ENCODE assay signal across 11 mouse cellular contexts in the genomic region with DNA sequence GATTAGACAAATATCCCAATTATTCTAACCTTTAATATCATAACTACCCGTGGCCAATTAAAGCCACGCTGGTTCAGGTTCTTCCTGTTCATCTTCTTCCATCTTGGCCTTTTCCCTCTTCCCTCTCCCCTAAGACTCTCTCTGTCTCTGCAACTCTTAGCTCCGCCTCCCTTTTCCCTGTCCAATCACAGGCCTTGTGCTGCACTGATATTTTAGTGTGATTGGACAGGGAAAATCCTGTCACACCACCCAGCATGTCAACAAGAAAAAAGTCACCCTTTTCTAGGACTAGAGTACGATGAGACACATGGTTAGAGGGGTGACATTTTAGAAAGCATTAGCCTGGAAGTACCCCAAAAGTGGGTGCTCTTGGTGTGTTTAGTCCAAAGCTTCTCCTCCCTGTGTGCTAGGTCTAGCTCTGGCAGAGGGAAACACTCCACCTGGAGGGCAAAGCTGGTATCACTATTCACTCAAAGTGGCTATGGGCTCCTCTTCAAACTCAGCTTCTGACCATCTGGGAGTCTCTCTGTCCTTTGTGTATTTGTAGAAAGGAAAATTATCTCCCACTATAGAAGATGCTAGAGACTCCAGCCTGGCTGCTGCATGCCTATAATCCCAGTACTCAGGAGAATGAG. TPM values are rescaled to one million over a fixed set of nuclear protein-coding genes. Genes with fewer than 3 reads are reported as not detected.
DNase-seq lines count a peak whose midpoint lies in the region; TF ChIP-seq lines count a peak whose summit lies in the region.
"Had no signal": no experiment of that assay in that cellular context is flagged by ENCODE, and none has a peak within 500 bp of the region (broad histone marks: within the 10 kb centered on the region; RNA-seq: fewer than 3 reads in every experiment).

No protein-coding gene starts in this region.

- no peak for TF ChIP-seq POLR2A in lung, adult 2 months (IDR thresholded peaks at IDR 0.05; ENCODE audit: borderline replicate concordance, extremely low read depth, low read depth, low read length)

- WGBS in lung, adult 2 months = 73% methylated on average over 4 of the region's 4 CpGs

- no peak overlapping the region for H3K4me3 ChIP-seq in gastrocnemius, adult 2 months
- no peak overlapping the region for H3K4me3 ChIP-seq in lung, adult 2 months (replicated peaks; ENCODE audit: extremely low read depth, low read depth, low read length)
- H3K4me3 ChIP-seq: forebrain, embryonic 10.5 days; midbrain, embryonic 15.5 days had no signal

- intact Hi-C loops in gastrocnemius, adult 2 months (cut with DNase I) = no loop called here

- H3K4me1 ChIP-seq in lung, adult 2 months (ENCODE audit: control insufficient read depth, insufficient read depth, low read length) = no peaks in the 10 kb centered on the region
- H3K4me1 ChIP-seq: midbrain, embryonic 15.5 days had no signal

- no peak for DNase-seq in gastrocnemius, adult 2 months
- no peak for DNase-seq in gastrocnemius, postnatal 25 days
- DNase-seq in lung, adult 2 months = no peak
- DNase-seq in lung, postnatal 10 days = no peak
- DNase-seq in R1 (ENCODE audit: low read depth, low spot score) = peak; percentile 81
- DNase-seq in kidney, postnatal 4 days = peak; percentile 26 to 41
- no peak for DNase-seq in urinary bladder, adult 2 months (ENCODE audit: low spot score)
- DNase-seq in ovary, postnatal 14 days (ENCODE audit: low spot score) = no peak

- TF ChIP-seq CTCF in gastrocnemius, adult 2 months (IDR thresholded peaks at IDR 0.05) = peak; percentile 39; the same call in 1 of the 2 replicates
- TF ChIP-seq CTCF in lung, adult 2 months (IDR thresholded peaks at IDR 0.05; ENCODE audit: insufficient read depth, low read length) = peak; percentile 21; the same call in 1 of the 2 replicates

- no peak overlapping the region for H3K27ac ChIP-seq in gastrocnemius, adult 2 months
- H3K27ac ChIP-seq: forebrain, embryonic 10.5 days; midbrain, embryonic 15.5 days had no signal

RNA-seq across cellular contexts. Expression of a gene that starts 6.9 kb away (rescaled TPM):
- total RNA-seq in gastrocnemius, adult 2 months (2021) = not detected
- not detected for total RNA-seq in gastrocnemius, postnatal 25 days (2021)
- polyA plus RNA-seq in lung, adult 2 months (2012; rRNA removed) = not detected in 2 replicates
- polyA plus RNA-seq in urinary bladder, adult 2 months (2012; rRNA removed) = not detected in 2 replicates
- polyA plus RNA-seq: forebrain, embryonic 10.5 days; midbrain, embryonic 15.5 days; stomach, embryonic 16.5 days had no signal

RNA-seq across cellular contexts. Expression of a gene that starts 12.2 kb away (rescaled TPM):
- not detected for total RNA-seq in gastrocnemius, adult 2 months (2021)
- total RNA-seq in gastrocnemius, postnatal 25 days (2021) = not detected
- not detected in 2 replicates for polyA plus RNA-seq in lung, adult 2 months (2012; rRNA removed)
- 0.21 TPM in 1 of 2 replicates, not detected in the other for polyA plus RNA-seq in urinary bladder, adult 2 months (2012; rRNA removed)
- polyA plus RNA-seq: forebrain, embryonic 10.5 days; midbrain, embryonic 15.5 days; stomach, embryonic 16.5 days had no signal

RNA-seq across cellular contexts. Expression of a gene that starts 14.5 kb away (rescaled TPM):
- total RNA-seq in gastrocnemius, adult 2 months (2021) = not detected
- not detected for total RNA-seq in gastrocnemius, postnatal 25 days (2021)
- polyA plus RNA-seq in lung, adult 2 months (2012; rRNA removed) = not detected in 2 replicates
- not detected in 2 replicates for polyA plus RNA-seq in urinary bladder, adult 2 months (2012; rRNA removed)
- polyA plus RNA-seq: forebrain, embryonic 10.5 days; midbrain, embryonic 15.5 days; stomach, embryonic 16.5 days had no signal

RNA-seq across cellular contexts. Expression of a gene that starts 17.1 kb away (rescaled TPM):
- total RNA-seq in gastrocnemius, adult 2 months (2021) = not detected
- not detected for total RNA-seq in gastrocnemius, postnatal 25 days (2021)
- polyA plus RNA-seq in lung, adult 2 months (2012; rRNA removed) = not detected in 2 replicates
- not detected in 2 replicates for polyA plus RNA-seq in urinary bladder, adult 2 months (2012; rRNA removed)
- polyA plus RNA-seq: forebrain, embryonic 10.5 days; midbrain, embryonic 15.5 days; stomach, embryonic 16.5 days had no signal

RNA-seq across cellular contexts. Expression of a gene that starts 17.9 kb away (rescaled TPM):
- not detected for total RNA-seq in gastrocnemius, adult 2 months (2021)
- total RNA-seq in gastrocnemius, postnatal 25 days (2021) = not detected
- not detected in 2 replicates for polyA plus RNA-seq in lung, adult 2 months (2012; rRNA removed)
- polyA plus RNA-seq in urinary bladder, adult 2 months (2012; rRNA removed) = not detected in 2 replicates
- polyA plus RNA-seq: forebrain, embryonic 10.5 days; midbrain, embryonic 15.5 days; stomach, embryonic 16.5 days had no signal

Comparison
In these comparisons a context has a peak if more than half of its experiments do, and no peak if none do; other contexts are left out.
1. DNase-seq: peak in R1 (single experiment) and kidney, postnatal 4 days (2 of 2); none in gastrocnemius, adult 2 months (single experiment), gastrocnemius, postnatal 25 days (single experiment), lung, adult 2 months (single experiment), lung, postnatal 10 days (single experiment), urinary bladder, adult 2 months (single experiment) and ovary, postnatal 14 days (single experiment).